Mouse (Mus musculus): ENCODE results near the gene Kcnmb2. TPM values are rescaled to one million over a fixed set of nuclear protein-coding genes. Genes with fewer than 3 reads are reported as not detected.
A peak's percentile ranks its signal among the peaks of the same experiment; 100 is the strongest.

The Kcnmb2 gene
- polyA plus RNA-seq, 1 experiment from 2014 or later: 6.8 TPM

DNA sequence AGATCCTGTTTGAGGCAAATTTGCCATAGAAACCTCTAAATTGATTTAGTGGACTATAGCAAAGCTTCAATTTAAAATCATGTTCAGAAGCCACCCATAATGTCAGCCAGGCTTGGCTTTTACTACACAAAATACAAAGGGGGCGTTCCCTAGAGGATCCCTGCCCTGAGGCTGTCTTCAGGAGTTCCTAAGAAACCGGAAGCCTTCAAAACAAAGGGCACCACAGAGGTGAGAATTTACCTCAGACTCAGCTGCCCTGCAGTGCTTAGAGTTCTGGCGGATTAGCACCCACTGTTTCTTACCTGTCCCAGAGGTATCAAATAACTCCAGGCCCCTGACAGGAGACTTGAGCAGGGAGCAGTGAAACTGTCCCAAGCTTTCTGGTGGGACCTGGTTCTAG lies 77.4 kb downstream of the Kcnmb2 start:
- DNase-seq (ENCODE audit: low spot score) (no peak), ATAC-seq (ENCODE audit: low FRiP score) (no peak)
- H3K36me3 ChIP-seq (ENCODE audit: control insufficient read depth, insufficient read depth, low read length): no peaks in the 10 kb centered on the region
- no peak overlapping the region for H3K27ac ChIP-seq (ENCODE audit: low read depth, low read length)
- 18% methylated on average over 3 of the region's 3 CpGs for WGBS
- no peak overlapping the region for H3K4me2 ChIP-seq (replicated peaks; ENCODE audit: low read depth, low read length)
- no peaks in the 10 kb centered on the region for H3K9me3 ChIP-seq (ENCODE audit: control insufficient read depth, low read length)
- H3K9ac ChIP-seq (ENCODE audit: low read depth, low read length): no peak overlapping the region
- H3K27me3 ChIP-seq (ENCODE audit: control insufficient read depth, insufficient read depth, low read length): no peaks in the 10 kb centered on the region
- no peak overlapping the region for H3K4me3 ChIP-seq (ENCODE audit: low read depth, low read length)
- no peaks in the 10 kb centered on the region for H3K4me1 ChIP-seq (replicated peaks; ENCODE audit: control insufficient read depth, insufficient read depth, low read length)

DNA sequence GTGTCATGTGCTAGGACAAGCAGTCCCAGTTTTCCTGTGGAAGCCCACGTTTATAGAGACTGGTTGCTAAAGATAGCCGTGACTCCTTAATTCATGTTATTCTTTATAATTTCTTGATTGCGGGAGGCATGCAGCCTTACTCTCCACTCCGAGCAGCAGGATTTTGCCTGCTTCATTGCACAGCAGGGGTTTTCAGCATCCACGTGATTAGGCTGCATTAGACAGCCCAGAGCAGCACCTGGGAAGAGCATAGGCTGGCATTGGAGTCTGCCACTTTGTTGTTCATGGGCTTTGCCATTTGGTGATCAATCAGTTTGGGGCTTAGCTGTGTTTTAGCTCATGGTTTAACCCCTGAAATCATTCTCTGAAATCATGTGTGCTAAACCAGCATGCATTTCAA lies 80.1 kb downstream of the Kcnmb2 start:
- no peaks in the 10 kb centered on the region for H3K36me3 ChIP-seq (ENCODE audit: control insufficient read depth, insufficient read depth, low read length)
- H3K4me3 ChIP-seq (ENCODE audit: low read depth, low read length): no peak overlapping the region
- no peaks in the 10 kb centered on the region for H3K4me1 ChIP-seq (replicated peaks; ENCODE audit: control insufficient read depth, insufficient read depth, low read length)
- WGBS: 55% methylated on average over 5 of the region's 5 CpGs
- no peaks in the 10 kb centered on the region for H3K9me3 ChIP-seq (ENCODE audit: control insufficient read depth, low read length)
- no peaks in the 10 kb centered on the region for H3K27me3 ChIP-seq (ENCODE audit: control insufficient read depth, insufficient read depth, low read length)
- H3K9ac ChIP-seq (ENCODE audit: low read depth, low read length): no peak overlapping the region
- no peak overlapping the region for H3K27ac ChIP-seq (ENCODE audit: low read depth, low read length)
- ATAC-seq (ENCODE audit: low FRiP score): no peak
- H3K4me2 ChIP-seq (replicated peaks; ENCODE audit: low read depth, low read length): no peak overlapping the region
- DNase-seq (ENCODE audit: low spot score): no peak

DNA sequence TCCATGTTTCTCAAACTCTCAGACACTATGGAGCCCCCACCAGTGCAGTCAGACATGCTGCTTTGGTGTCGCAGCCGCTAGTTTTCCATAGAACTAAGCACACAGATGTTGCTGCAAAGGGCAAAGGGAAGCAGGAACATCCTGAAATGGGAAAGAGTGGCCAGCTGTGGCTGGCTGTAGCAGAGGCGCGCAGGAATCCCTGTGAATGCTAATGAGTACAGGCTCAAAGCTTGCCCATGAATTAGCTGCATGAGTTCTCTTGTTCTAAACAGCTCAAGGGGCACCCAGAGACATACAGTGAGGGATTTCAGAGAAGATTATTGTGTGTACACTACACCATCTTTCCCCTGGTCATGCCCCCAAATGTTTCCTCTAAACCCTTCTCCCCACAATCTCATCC lies 82.8 kb downstream of the Kcnmb2 start:
- Histone ChIP-seq H3K27ac (ENCODE audit: low read depth, low read length) (no peak overlapping the region), H3K9me3 (ENCODE audit: control insufficient read depth, low read length) (no peaks in the 10 kb centered on the region), H3K4me2 (replicated peaks; ENCODE audit: low read depth, low read length) (no peak overlapping the region), H3K36me3 (ENCODE audit: control insufficient read depth, insufficient read depth, low read length) (no peaks in the 10 kb centered on the region), H3K4me1 (replicated peaks; ENCODE audit: control insufficient read depth, insufficient read depth, low read length) (no peaks in the 10 kb centered on the region), H3K27me3 (ENCODE audit: control insufficient read depth, insufficient read depth, low read length) (no peaks in the 10 kb centered on the region), H3K4me3 (ENCODE audit: low read depth, low read length) (no peak overlapping the region), H3K9ac (ENCODE audit: low read depth, low read length) (no peak overlapping the region)
- WGBS: 90% methylated on average over 4 of the region's 4 CpGs
- ATAC-seq (ENCODE audit: low FRiP score): no peak
- DNase-seq (ENCODE audit: low spot score): no peak

DNA sequence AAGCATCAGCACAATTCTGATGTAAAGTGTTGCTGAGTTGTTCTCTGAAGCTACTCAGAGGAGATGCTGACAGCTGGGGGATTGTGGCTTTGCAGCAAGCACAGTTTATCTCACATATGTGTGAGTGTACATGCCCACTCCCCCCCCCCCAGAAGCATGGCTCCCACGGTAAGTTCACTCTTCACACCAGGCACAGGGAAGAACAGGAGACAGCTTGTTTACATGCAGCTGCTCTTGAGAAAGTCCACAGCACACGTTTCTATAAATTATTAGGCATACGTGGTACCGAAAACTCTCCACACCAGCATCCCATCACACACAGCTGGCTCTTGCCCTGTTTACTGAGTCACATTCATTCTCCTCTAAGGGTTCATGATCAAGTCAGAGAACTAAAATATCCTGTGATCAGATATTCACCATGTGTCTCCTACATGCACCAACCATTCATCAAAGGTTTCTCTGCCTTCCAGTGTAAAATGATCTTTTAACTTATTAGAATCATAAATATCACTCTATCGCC lies 89.3 kb downstream of the Kcnmb2 start:
- WGBS: 85% methylated on average over 5 of the region's 5 CpGs

DNA sequence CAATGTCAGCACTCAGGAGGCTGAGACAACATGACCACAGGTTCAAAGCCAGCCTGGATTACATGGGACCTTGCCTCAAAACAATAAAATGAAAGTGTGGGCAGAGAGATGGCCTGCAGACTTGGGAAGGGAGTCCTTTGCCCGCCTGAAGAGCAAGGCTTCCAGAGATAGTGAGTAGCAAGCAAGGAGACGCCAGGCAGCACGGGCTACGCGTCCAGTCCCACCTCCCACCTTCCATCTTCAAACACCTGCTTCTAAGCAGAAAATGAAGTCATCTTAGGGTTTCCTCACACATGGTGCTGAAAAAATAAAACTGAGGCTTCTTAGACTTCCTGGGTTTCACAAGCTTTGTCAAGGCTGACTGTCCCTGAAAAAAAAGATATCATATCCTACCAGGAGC lies 109.3 kb downstream of the Kcnmb2 start:
- H3K9me3 ChIP-seq (ENCODE audit: control insufficient read depth, low read length): no peaks in the 10 kb centered on the region
- H3K4me2 ChIP-seq (replicated peaks; ENCODE audit: low read depth, low read length): no peak overlapping the region
- H3K27ac ChIP-seq (ENCODE audit: low read depth, low read length): no peak overlapping the region
- no peaks in the 10 kb centered on the region for H3K27me3 ChIP-seq (ENCODE audit: control insufficient read depth, insufficient read depth, low read length)
- no peak overlapping the region for H3K4me3 ChIP-seq (ENCODE audit: low read depth, low read length)
- ATAC-seq (ENCODE audit: low FRiP score) (no peak), DNase-seq (ENCODE audit: low spot score) (no peak)
- WGBS: 86% methylated on average over 5 of the region's 5 CpGs
- H3K4me1 ChIP-seq (replicated peaks; ENCODE audit: control insufficient read depth, insufficient read depth, low read length): no peaks in the 10 kb centered on the region
- H3K9ac ChIP-seq (ENCODE audit: low read depth, low read length): no peak overlapping the region
- H3K36me3 ChIP-seq (ENCODE audit: control insufficient read depth, insufficient read depth, low read length): no peaks in the 10 kb centered on the region

More for the DNA sequence above, 89.3 kb downstream of the Kcnmb2 start:
- no peak overlapping the region for H3K4me3 ChIP-seq (ENCODE audit: low read depth, low read length)
- H3K4me2 ChIP-seq (replicated peaks; ENCODE audit: low read depth, low read length): no peak overlapping the region
- no peaks in the 10 kb centered on the region for H3K9me3 ChIP-seq (ENCODE audit: control insufficient read depth, low read length)
- no peaks in the 10 kb centered on the region for H3K27me3 ChIP-seq (ENCODE audit: control insufficient read depth, insufficient read depth, low read length)
- H3K9ac ChIP-seq (ENCODE audit: low read depth, low read length): no peak overlapping the region
- DNase-seq (ENCODE audit: low spot score) (no peak), ATAC-seq (ENCODE audit: low FRiP score) (no peak)
- no peak overlapping the region for H3K27ac ChIP-seq (ENCODE audit: low read depth, low read length)
- no peaks in the 10 kb centered on the region for H3K4me1 ChIP-seq (replicated peaks; ENCODE audit: control insufficient read depth, insufficient read depth, low read length)
- H3K36me3 ChIP-seq (ENCODE audit: control insufficient read depth, insufficient read depth, low read length): no peaks in the 10 kb centered on the region

DNA sequence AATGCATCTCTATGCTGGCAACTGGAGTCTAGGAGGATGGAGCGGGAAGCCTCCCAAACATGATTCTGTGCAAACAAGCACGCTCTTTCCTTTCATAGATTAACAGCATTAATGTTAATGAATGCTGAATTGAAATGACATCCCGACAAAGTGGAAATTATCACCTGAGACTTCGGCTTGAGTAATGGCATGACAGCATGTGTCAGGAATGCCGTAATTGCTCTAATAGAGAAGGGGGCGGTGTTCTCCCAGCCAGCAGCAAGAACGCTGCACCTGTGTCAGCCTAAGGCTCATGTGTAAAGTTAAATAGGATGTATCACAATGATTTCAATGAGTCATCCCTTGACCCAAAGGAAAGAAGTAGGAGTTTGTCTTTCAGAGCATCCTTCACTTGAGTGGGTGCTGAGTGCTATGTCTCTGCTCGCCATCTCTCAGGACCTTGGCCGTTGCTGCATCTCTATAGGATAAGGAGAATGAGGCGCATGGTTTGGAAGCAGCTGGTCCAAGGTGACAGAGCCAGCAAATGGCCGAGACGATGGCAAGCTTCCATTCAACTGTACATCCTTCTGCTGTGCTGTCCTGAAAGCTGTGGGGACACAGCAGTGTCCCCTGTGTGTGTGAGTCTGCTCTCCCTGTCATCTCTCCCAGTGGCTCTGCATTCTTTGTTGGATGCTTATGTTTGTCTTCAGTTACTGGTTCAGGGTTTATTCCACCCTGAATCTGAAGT lies 110.1 kb downstream of the Kcnmb2 start:
- WGBS: 87% methylated on average over 12 of the region's 12 CpGs
- no peaks in the 10 kb centered on the region for H3K4me1 ChIP-seq (replicated peaks; ENCODE audit: control insufficient read depth, insufficient read depth, low read length)
- H3K4me2 ChIP-seq (replicated peaks; ENCODE audit: low read depth, low read length): no peak overlapping the region
- no peak overlapping the region for H3K9ac ChIP-seq (ENCODE audit: low read depth, low read length)
- H3K27me3 ChIP-seq (ENCODE audit: control insufficient read depth, insufficient read depth, low read length): no peaks in the 10 kb centered on the region
- no peaks in the 10 kb centered on the region for H3K36me3 ChIP-seq (ENCODE audit: control insufficient read depth, insufficient read depth, low read length)
- H3K4me3 ChIP-seq (ENCODE audit: low read depth, low read length): no peak overlapping the region
- no peak overlapping the region for H3K27ac ChIP-seq (ENCODE audit: low read depth, low read length)
- no peaks in the 10 kb centered on the region for H3K9me3 ChIP-seq (ENCODE audit: control insufficient read depth, low read length)
- DNase-seq (ENCODE audit: low spot score) (no peak), ATAC-seq (ENCODE audit: low FRiP score) (no peak)

DNA sequence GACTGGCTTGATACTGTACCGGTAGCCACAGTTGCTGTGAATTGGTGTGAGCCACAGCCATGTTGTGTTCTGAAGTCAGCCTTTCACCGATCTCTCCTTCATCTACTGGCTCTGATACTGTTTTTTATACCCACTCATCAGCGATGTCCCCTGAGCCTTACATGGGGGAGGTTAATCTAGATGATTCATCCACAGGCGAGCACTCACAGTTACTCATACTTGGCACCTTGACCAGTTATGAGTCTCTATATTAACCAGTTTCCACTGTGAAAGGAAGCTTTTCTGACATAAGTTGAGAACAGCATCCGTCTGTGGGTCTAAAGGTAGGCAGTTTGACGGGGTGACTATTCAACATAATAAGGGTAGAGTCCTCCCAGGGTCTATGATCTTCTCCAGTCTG lies 118.7 kb downstream of the Kcnmb2 start:
- Histone ChIP-seq H3K4me1 (replicated peaks; ENCODE audit: control insufficient read depth, insufficient read depth, low read length) (no peaks in the 10 kb centered on the region), H3K4me3 (ENCODE audit: low read depth, low read length) (no peak overlapping the region), H3K9ac (ENCODE audit: low read depth, low read length) (no peak overlapping the region), H3K4me2 (replicated peaks; ENCODE audit: low read depth, low read length) (no peak overlapping the region), H3K36me3 (ENCODE audit: control insufficient read depth, insufficient read depth, low read length) (no peaks in the 10 kb centered on the region), H3K9me3 (ENCODE audit: control insufficient read depth, low read length) (no peaks in the 10 kb centered on the region), H3K27me3 (ENCODE audit: control insufficient read depth, insufficient read depth, low read length) (no peaks in the 10 kb centered on the region), H3K27ac (ENCODE audit: low read depth, low read length) (no peak overlapping the region)
- DNase-seq (ENCODE audit: low spot score) (no peak), ATAC-seq (ENCODE audit: low FRiP score) (no peak)
- WGBS: 91% methylated on average over 6 of the region's 6 CpGs

DNA sequence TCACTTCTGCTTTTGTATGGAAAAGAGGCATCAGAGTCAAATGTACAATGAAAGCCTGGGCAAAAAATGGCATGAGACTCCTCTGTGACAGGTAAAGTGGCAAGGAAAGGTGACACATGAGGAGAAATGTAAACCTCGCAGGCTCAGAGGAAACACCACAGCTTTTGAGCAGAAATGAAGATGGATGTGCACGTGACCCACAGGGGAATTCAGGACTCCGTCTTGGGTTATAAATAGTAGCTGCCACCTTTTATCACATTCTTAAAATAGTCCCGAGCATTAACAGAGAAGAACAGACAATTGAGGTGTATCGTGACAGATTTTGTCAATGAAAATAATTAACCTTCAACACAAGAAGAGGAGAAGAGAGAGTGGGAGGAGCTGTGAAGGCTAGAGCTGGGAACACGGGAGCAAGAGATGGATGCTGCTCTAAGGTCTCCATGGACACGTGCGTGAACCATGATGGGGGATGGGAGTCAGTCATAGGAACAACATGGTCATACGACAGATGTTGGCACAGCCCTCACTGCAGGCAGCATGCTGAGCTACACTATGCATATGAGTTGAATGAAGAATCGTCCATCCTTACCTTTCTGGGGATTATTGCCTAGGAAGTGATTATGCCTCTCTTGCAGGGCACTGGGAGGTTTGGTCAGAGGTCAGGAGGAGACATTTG lies 127.2 kb downstream of the Kcnmb2 start:
- H3K4me1 ChIP-seq (replicated peaks; ENCODE audit: control insufficient read depth, insufficient read depth, low read length): no peaks in the 10 kb centered on the region
- no peak overlapping the region for H3K4me2 ChIP-seq (replicated peaks; ENCODE audit: low read depth, low read length)
- H3K4me3 ChIP-seq (ENCODE audit: low read depth, low read length): no peak overlapping the region
- no peaks in the 10 kb centered on the region for H3K9me3 ChIP-seq (ENCODE audit: control insufficient read depth, low read length)
- H3K9ac ChIP-seq (ENCODE audit: low read depth, low read length): no peak overlapping the region
- DNase-seq (ENCODE audit: low spot score): peak; percentile 6
- H3K36me3 ChIP-seq (ENCODE audit: control insufficient read depth, insufficient read depth, low read length): no peaks in the 10 kb centered on the region
- WGBS: 68% methylated on average over 10 of the region's 10 CpGs
- no peaks in the 10 kb centered on the region for H3K27me3 ChIP-seq (ENCODE audit: control insufficient read depth, insufficient read depth, low read length)
- no peak overlapping the region for H3K27ac ChIP-seq (ENCODE audit: low read depth, low read length)
- ATAC-seq (ENCODE audit: low FRiP score): 0 out of 2 replicates have a peak, but pooled peaks have one; percentile 45

DNA sequence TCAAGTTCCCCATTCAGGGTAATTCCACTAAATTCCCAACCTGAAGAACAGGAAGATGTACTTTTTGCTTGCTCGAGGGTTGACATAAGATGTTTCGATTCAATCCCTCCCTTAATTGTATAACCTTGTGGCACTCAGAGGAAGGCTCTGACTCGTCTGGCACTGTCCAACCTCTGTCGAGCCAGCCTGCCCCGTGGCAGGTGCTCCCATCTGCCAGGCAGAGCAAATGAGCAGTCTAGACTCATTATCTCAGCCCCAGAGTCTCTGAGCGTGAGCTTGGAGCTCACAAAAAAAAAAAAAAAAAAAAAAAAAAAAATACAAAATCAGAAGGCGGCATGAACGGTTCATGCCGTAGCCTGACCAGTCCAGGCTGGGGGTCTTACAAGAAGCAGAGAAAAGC lies 130.1 kb downstream of the Kcnmb2 start:
- no peaks in the 10 kb centered on the region for H3K4me1 ChIP-seq (replicated peaks; ENCODE audit: control insufficient read depth, insufficient read depth, low read length)
- H3K9ac ChIP-seq (ENCODE audit: low read depth, low read length): no peak overlapping the region
- no peaks in the 10 kb centered on the region for H3K9me3 ChIP-seq (ENCODE audit: control insufficient read depth, low read length)
- no peak overlapping the region for H3K27ac ChIP-seq (ENCODE audit: low read depth, low read length)
- H3K4me3 ChIP-seq (ENCODE audit: low read depth, low read length): no peak overlapping the region
- WGBS: 79% methylated on average over 9 of the region's 9 CpGs
- H3K4me2 ChIP-seq (replicated peaks; ENCODE audit: low read depth, low read length): no peak overlapping the region
- ATAC-seq (ENCODE audit: low FRiP score): 0 out of 2 replicates have a peak, but pooled peaks have one; percentile 63
- H3K36me3 ChIP-seq (ENCODE audit: control insufficient read depth, insufficient read depth, low read length): no peaks in the 10 kb centered on the region
- DNase-seq (ENCODE audit: low spot score): no peak
- no peaks in the 10 kb centered on the region for H3K27me3 ChIP-seq (ENCODE audit: control insufficient read depth, insufficient read depth, low read length)

All from hindbrain, embryonic 11.5 days (tissue).